Mouse (Mus musculus): ENCODE measurements around the gene Sdhb. TPM values are rescaled to one million over a fixed set of nuclear protein-coding genes. Genes with fewer than 3 reads are reported as not detected.

Sdhb gene
- polyA plus RNA-seq, 1 experiment from 2014 or later = 242 TPM

DNA sequence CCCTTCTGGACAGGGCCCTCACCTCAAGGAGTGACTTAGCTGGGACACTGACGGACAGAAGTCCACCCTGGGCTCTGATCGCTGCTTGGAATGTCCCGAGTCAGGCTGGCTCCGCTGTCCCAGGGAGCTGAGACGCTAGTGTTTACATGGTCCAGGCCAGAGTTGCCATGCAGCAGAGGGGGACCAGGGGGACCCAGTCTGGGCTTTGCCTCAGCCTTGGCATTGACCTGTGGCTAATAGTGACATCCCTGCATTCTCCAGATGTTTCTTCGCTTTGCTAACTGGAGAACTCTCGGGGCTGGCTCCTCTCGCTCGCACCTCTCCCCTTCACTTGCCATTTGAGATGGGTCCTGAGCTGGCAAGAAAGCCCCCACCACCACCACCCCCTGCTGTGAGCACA lies 32.7 kb upstream of the Sdhb start:
- Histone ChIP-seq H3K27ac (no peak overlapping the region), H3K9ac (no peak overlapping the region), H3K9me3 (replicated peaks) (no peaks in the 10 kb centered on the region), H3K36me3 (no peaks in the 10 kb centered on the region), H3K4me1 (replicated peaks) (peaks cover 5% of the 10 kb centered on the region; the same call in 1 of the 2 replicates), H3K4me2 (no peak overlapping the region), H3K4me3 (replicated peaks) (no peak overlapping the region), H3K27me3 (no peaks in the 10 kb centered on the region)
- no peak for DNase-seq
- WGBS (ENCODE audit: insufficient replicate concordance) = 84% methylated on average over 9 of the region's 9 CpGs
- ATAC-seq (ENCODE audit: low read depth) = no peak

DNA sequence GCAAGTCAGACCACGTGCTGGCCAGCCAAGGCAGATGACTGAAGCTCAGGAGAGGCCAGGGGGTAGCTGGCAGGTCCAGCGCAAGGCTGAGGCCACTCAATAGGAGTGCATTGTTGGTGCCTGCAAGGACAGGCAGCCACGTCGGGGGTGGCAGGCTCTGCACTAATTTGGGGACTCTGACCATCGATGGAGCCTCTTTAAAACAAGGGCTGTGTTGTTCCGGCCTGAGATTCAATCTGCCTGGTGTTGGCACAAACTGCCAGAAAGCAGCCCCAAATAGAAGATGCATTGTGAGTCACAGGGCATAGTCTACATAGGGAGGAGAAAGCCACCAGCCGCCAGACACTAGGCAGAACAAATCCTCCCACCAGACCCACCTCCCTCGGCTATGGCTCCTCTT lies 31.3 kb upstream of the Sdhb start:
- 71% methylated on average over 8 of the region's 8 CpGs for WGBS (ENCODE audit: insufficient replicate concordance)
- Histone ChIP-seq H3K27ac (no peak overlapping the region), H3K4me1 (replicated peaks) (peaks cover 5% of the 10 kb centered on the region; the same call in 1 of the 2 replicates), H3K36me3 (no peaks in the 10 kb centered on the region), H3K4me2 (no peak overlapping the region), H3K9ac (no peak overlapping the region), H3K4me3 (replicated peaks) (no peak overlapping the region), H3K27me3 (no peaks in the 10 kb centered on the region), H3K9me3 (replicated peaks) (no peaks in the 10 kb centered on the region)
- ATAC-seq (ENCODE audit: low read depth) (no peak), DNase-seq (no peak)

DNA sequence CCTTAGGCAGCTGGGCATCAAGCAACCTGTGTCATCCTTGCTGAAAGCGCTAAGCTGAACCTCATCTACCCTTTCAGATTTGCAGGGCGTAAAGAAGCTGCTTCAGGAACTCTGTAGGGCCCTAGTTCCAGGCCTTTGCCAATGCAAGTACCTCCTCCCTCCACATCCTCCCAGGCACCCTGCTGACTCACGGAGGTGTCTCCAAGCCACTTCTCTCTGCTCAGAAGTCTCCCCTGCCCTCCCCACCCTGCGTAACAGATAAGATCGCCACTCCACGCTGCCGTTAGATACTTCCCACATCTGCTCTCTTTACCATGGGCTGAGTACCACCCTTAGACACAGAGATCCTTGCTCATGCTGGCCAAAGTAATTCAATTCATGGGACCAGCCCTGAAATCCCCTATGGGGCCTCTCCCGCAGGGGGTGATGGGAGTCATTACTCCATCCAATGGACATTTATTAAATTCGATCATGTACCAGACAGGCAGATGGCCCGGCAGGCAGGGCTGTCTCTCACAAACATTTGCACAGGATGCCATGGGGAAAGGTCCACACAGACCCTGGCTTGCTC lies 30.0 kb upstream of the Sdhb start:
- no peak for ATAC-seq (ENCODE audit: low read depth)
- Histone ChIP-seq H3K27me3 (no peaks in the 10 kb centered on the region), H3K9ac (no peak overlapping the region), H3K36me3 (no peaks in the 10 kb centered on the region), H3K27ac (no peak overlapping the region), H3K4me3 (replicated peaks) (no peak overlapping the region), H3K9me3 (replicated peaks) (no peaks in the 10 kb centered on the region), H3K4me1 (replicated peaks) (peaks cover 5% of the 10 kb centered on the region; the same call in 1 of the 2 replicates), H3K4me2 (no peak overlapping the region)
- no peak for DNase-seq
- 26% methylated on average over 10 of the region's 10 CpGs for whole genome bisulfite sequencing (ENCODE audit: insufficient replicate concordance)

DNA sequence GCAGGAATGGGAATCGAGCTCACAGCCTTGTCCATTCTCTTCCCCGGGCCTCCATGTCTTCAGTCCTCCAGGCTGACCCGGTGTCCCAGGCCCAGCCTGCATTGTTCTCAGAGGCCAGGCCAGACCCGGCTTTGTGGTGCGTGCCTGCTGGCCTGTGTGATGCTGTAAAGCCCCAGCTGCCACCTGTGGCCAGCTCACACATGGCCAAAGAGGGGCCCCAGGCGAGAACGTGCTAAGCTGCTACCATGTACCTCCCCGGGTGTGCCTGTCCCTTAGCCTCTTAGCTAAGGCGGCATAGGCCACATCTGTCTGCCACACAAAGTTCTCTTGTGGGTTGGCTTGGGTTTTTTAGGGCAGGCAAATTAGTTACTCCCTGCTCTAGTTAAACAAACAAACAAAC lies 25.4 kb upstream of the Sdhb start:
- peaks cover 3% of the 10 kb centered on the region; the same call in 1 of the 2 replicates for H3K4me1 ChIP-seq (replicated peaks)
- H3K9me3 ChIP-seq (replicated peaks) = peaks cover 10% of the 10 kb centered on the region; the same call in 1 of the 2 replicates
- no peak overlapping the region for H3K4me2 ChIP-seq
- H3K27me3 ChIP-seq = no peaks in the 10 kb centered on the region
- no peak overlapping the region for H3K9ac ChIP-seq
- DNase-seq (no peak), ATAC-seq (ENCODE audit: low read depth) (no peak)
- no peaks in the 10 kb centered on the region for H3K36me3 ChIP-seq
- no peak overlapping the region for H3K4me3 ChIP-seq (replicated peaks)
- H3K27ac ChIP-seq = no peak overlapping the region
- WGBS (ENCODE audit: insufficient replicate concordance) = 68% methylated on average over 9 of the region's 9 CpGs

DNA sequence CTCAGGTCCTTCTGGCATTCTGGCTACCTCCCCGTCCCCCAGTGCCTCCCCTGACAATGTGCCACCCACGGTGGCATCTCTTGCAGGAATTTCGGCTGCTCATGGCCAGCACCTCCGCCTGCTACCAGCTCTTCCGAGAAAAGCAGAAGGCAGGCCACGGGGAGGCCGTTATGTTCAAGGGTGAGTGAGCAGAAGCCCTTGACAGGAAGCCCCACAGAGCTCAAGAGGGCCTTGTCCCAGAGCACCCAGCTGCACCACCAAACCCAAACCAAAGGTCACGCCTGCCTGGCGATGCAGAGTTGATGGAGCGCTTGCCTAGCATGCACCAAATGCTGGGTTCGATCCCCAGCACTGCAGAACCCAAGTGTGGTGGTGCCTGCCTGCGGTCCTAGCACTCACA lies 16.6 kb upstream of the Sdhb start:
- Histone ChIP-seq H3K4me3 (replicated peaks) (no peak overlapping the region), H3K9me3 (replicated peaks) (no peaks in the 10 kb centered on the region), H3K27ac (peak overlapping the region; percentile 11; the same call in 1 of the 2 replicates), H3K27me3 (no peaks in the 10 kb centered on the region), H3K36me3 (no peaks in the 10 kb centered on the region), H3K4me2 (no peak overlapping the region), H3K4me1 (replicated peaks) (0 out of 2 replicates have a peak, but pooled peaks cover 8% of the 10 kb centered on the region), H3K9ac (no peak overlapping the region)
- ATAC-seq (ENCODE audit: low read depth) = no peak
- no peak for DNase-seq
- WGBS (ENCODE audit: insufficient replicate concordance) = 60% methylated on average over 12 of the region's 12 CpGs

DNA sequence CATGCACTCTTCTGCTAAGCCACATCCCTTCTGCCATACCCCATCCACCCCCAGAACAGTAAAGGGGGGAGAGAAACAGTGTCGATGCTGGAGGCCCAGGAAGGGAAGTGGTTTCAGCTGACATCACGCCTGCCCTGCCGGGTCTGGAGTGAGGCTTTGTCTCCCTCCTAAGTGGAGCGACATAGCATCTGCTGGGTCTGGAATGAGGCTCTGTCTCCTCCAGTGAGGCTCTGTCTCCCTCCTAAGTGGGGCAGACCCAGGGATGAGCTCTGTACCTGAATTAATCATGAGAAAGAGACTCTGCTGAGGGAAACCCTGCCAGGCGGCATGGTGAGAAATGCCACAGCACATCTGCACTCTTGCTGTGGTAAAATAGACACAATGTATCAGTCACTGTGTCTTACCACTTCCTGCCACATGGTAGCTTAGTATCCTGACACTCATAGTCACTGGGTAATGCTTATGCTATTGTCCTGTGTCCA lies 16.0 kb upstream of the Sdhb start:
- H3K9ac ChIP-seq = no peak overlapping the region
- no peaks in the 10 kb centered on the region for H3K27me3 ChIP-seq
- no peaks in the 10 kb centered on the region for H3K9me3 ChIP-seq (replicated peaks)
- H3K27ac ChIP-seq = no peak overlapping the region
- H3K4me3 ChIP-seq (replicated peaks) = no peak overlapping the region
- WGBS (ENCODE audit: insufficient replicate concordance) = 14% methylated on average over 5 of the region's 5 CpGs
- H3K36me3 ChIP-seq = no peaks in the 10 kb centered on the region
- H3K4me2 ChIP-seq = no peak overlapping the region
- no peak for DNase-seq
- 0 out of 2 replicates have a peak, but pooled peaks cover 8% of the 10 kb centered on the region for H3K4me1 ChIP-seq (replicated peaks)
- peak; percentile 45 for ATAC-seq (ENCODE audit: low read depth)

DNA sequence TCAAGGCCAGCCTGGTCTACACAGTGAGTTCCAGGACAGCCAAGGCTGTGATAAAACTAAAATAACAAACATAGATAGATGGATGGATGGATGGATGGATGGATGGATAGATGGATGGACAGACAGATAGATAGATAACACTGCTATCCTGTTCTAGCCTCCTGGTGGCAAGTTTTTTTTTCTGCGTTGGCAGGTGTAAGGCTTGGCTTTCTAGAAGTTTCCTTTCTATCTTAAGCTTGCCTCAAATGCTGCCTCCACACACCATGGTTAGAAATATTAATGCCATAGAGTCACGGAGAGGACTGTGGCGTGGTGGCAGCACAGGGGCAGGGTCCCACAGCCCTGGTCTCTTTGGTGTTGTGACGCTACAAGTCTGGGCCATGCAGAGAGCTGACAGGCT lies 15.4 kb upstream of the Sdhb start:
- 74% methylated on average over 4 of the region's 4 CpGs for WGBS (ENCODE audit: insufficient replicate concordance)
- DNase-seq = no peak
- H3K9me3 ChIP-seq (replicated peaks) = no peaks in the 10 kb centered on the region
- H3K4me2 ChIP-seq = no peak overlapping the region
- H3K27me3 ChIP-seq = no peaks in the 10 kb centered on the region
- H3K4me3 ChIP-seq (replicated peaks) = no peak overlapping the region
- ATAC-seq (ENCODE audit: low read depth) = no peak
- no peak overlapping the region for H3K9ac ChIP-seq
- H3K27ac ChIP-seq = no peak overlapping the region
- 0 out of 2 replicates have a peak, but pooled peaks cover 8% of the 10 kb centered on the region for H3K4me1 ChIP-seq (replicated peaks)
- H3K36me3 ChIP-seq = no peaks in the 10 kb centered on the region

DNA sequence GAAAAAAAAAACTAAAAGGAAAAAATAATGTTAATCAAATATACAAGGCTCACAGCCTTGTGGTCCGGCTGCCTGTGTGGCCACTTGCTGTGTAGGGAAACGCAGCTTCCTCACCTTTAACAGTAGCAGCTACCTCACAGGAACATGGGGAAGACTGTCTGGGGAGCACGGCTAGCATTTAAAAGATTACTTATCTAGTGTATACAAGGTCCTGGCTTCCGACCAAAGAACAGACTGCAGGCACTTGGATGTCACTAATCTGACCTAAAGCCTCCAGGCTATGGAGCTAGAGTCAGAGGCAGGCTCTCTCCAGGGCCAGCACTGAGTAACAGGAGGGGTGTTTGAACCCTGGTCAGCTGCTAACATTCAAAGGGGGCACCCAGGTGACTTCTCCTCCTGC lies 15.0 kb upstream of the Sdhb start:
- WGBS (ENCODE audit: insufficient replicate concordance) = 30% methylated on average over 4 of the region's 4 CpGs
- Histone ChIP-seq H3K9ac (no peak overlapping the region), H3K9me3 (replicated peaks) (no peaks in the 10 kb centered on the region), H3K36me3 (no peaks in the 10 kb centered on the region), H3K27me3 (no peaks in the 10 kb centered on the region), H3K4me3 (replicated peaks) (no peak overlapping the region), H3K4me1 (replicated peaks) (0 out of 2 replicates have a peak, but pooled peaks cover 8% of the 10 kb centered on the region), H3K4me2 (no peak overlapping the region), H3K27ac (no peak overlapping the region)
- no peak for DNase-seq
- no peak for ATAC-seq (ENCODE audit: low read depth)

DNA sequence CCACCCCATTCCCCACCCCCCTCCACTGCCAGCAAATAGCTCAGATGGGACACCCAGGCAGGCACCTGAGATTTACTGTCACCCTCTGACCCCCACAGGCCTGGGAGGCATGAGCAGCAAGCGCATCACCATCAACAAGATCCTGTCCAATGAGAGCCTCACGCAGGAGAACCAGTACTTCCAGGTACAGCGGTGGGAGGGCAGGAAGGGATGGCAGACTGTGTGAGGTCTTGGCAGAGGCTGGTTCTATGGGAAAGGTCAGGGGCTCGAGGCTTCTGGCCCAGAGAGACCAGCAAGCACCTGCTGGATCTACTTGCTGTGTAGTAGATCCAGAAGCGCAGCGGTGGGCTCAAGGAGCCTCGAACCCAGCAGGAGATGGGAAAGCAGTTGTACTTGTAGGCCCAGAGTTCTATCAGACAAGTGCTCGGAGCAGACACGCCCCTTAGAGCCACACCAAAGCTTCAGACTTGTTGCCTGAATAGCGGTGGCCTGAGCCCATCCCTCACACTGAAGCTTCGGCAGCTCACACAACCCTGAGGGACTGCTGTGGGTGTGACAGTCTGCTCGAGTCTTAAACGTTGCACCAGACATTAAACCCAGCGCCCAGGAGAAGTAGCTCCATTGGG lies 14.3 kb upstream of the Sdhb start:
- Histone ChIP-seq H3K36me3 (no peaks in the 10 kb centered on the region), H3K27me3 (no peaks in the 10 kb centered on the region), H3K9ac (no peak overlapping the region), H3K4me3 (replicated peaks) (no peak overlapping the region), H3K4me1 (replicated peaks) (peaks cover 8% of the 10 kb centered on the region; the same call in 1 of the 2 replicates), H3K27ac (no peak overlapping the region), H3K9me3 (replicated peaks) (no peaks in the 10 kb centered on the region), H3K4me2 (no peak overlapping the region)
- DNase-seq (no peak), ATAC-seq (ENCODE audit: low read depth) (no peak)
- WGBS (ENCODE audit: insufficient replicate concordance) = 65% methylated on average over 14 of the region's 14 CpGs

DNA sequence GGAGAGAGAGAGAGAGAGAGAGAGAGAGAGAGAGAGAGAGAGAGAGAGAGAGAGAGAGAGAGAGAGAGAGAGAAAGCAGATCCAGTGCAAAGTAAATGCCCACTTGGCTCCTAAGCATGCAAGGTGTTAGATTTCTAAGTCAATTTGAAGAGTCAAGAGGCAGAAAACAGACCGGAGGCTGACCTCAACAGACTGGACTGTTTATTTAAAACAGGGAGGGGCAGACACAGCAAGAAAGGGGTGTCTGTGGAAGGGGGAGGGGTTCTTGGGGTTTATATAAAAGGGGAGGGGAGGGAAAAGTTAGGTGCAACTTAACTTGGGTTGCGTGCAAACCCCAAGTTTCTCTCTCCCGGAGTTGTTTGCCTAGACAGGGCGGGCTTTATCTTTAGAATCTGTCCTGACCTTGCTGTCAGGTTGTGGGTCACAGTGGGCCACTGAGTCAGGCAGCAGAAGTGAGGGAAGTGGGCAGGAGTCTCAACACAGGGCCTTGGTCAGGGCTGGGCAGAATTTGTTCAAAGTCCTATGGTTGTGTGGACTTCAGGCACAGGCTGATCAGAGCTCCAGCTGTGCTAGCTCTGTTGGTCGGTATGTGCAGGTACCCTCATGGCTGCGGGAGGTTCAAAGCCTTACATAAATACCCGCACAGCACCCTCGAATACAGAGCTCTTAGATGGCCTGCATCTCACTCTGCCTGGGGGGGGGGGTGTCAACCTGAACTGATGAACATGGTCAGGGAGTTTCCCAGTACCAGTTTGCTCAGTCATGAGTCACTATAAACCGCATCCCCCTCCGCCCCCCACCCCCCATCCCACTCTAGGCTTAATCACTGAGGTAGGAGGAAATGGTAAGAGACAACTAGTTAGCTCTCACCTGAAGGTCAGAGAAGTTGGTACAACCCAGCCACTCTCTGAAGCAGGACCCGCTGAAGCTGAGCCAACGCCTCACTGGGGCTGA lies 13.2 kb upstream of the Sdhb start:
- 67% methylated on average over 12 of the region's 12 CpGs for WGBS (ENCODE audit: insufficient replicate concordance)
- no peak for ATAC-seq (ENCODE audit: low read depth)
- no peak for DNase-seq

DNA sequence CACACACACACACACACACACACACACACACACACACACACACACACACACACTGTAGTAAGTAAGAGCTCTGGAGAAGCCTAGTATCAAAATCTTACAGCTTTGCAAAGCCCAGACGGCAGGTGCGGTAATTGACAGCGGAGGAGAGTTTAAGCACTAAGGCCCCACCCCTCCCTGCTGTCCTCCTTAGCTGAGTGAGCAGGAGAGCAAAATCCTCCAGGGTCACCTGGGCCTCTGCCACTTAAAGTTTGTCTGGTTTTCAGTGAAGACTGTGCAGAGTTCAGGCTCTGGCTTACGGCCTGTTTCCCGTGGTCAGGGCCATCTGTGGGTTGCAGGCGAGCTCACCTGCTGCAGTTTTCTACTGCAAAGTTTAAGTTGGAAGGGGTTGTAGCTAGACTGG lies 12.5 kb upstream of the Sdhb start:
- Histone ChIP-seq H3K27ac (no peak overlapping the region), H3K9ac (no peak overlapping the region), H3K36me3 (no peaks in the 10 kb centered on the region), H3K9me3 (replicated peaks) (no peaks in the 10 kb centered on the region), H3K4me3 (replicated peaks) (no peak overlapping the region), H3K4me1 (replicated peaks) (peaks cover 13% of the 10 kb centered on the region; the same call in 1 of the 2 replicates), H3K27me3 (no peaks in the 10 kb centered on the region), H3K4me2 (no peak overlapping the region)
- WGBS (ENCODE audit: insufficient replicate concordance) = 70% methylated on average over 6 of the region's 6 CpGs
- DNase-seq = no peak
- ATAC-seq (ENCODE audit: low read depth) = no peak

More for the DNA sequence above, 13.2 kb upstream of the Sdhb start:
- Histone ChIP-seq H3K9ac (no peak overlapping the region), H3K4me3 (replicated peaks) (no peak overlapping the region), H3K27ac (no peak overlapping the region), H3K27me3 (no peaks in the 10 kb centered on the region), H3K36me3 (no peaks in the 10 kb centered on the region), H3K4me2 (no peak overlapping the region), H3K9me3 (replicated peaks) (no peaks in the 10 kb centered on the region), H3K4me1 (replicated peaks) (peaks cover 13% of the 10 kb centered on the region; the same call in 1 of the 2 replicates)

Data from liver, embryonic 13.5 days (tissue).